Mouse (Mus musculus) forebrain, embryonic 10.5 days (tissue): ENCODE data around the gene Gse1. TPM values are rescaled to one million over a fixed set of nuclear protein-coding genes. Genes with fewer than 3 reads are reported as not detected.
"Not testable (repeated sequence)": the region's sequence is repeated elsewhere in the genome, so short reads cannot be mapped to it uniquely, and the experiment has no call there.

Source experiments
- DNase-seq: peaks from one replicate; pipeline ENCODE4 v3.0.0-alpha.2; 2017; ENCODE audit warnings: low spot score; ENCODE audit errors: extremely low spot score
- H3K27ac ChIP-seq: fragments of 300-500 bp; sonication (generic); 2 replicates; pipeline ENCODE4 v1.5.1; 2016; ENCODE audit warnings: mild to moderate bottlenecking
- H3K27me3 ChIP-seq: fragments of 300-500 bp; sonication (generic); 2 replicates; pipeline ENCODE4 v1.6.1; 2016; ENCODE audit warnings: mild to moderate bottlenecking; ENCODE audit not compliant: poor library complexity, severe bottlenecking
- H3K36me3 ChIP-seq: fragments of 300-500 bp; sonication (generic); replicated peaks from 2 replicates; pipeline ENCODE4 v1.6.1; 2016; ENCODE audit warnings: mild to moderate bottlenecking, moderate library complexity
- H3K4me1 ChIP-seq: fragments of 300-500 bp; sonication (generic); 2 replicates; pipeline ENCODE4 v1.6.1; 2016
- H3K4me3 ChIP-seq: fragments of 300-500 bp; sonication (generic); 2 replicates; pipeline ENCODE4 v1.5.1; 2016; ENCODE audit warnings: mild to moderate bottlenecking, moderate library complexity
- H3K9me3 ChIP-seq: fragments of 300-500 bp; sonication (generic); 2 replicates; pipeline ENCODE4 v1.6.1; 2016; ENCODE audit warnings: mild to moderate bottlenecking, moderate library complexity
- WGBS: fragments of 180-500 bp; shearing (Covaris S2); methylation state at CpG from one replicate; pipeline ENCODE4 v1.1.7; 2016; 5-methylcytosine and 5-hydroxymethylcytosine counted together
- polyA plus RNA-seq: library from polyadenylated mRNA; unstranded; fragments of >200 nt; fragmentation: Nextera tagmentation; extraction: Ambion mirVana; gene quantifications from 2 replicates; pipeline ENCODE4 v1.2.1, GENCODE M21; 2016

Gse1 gene
- polyA plus RNA-seq, 1 experiment from 2014 or later = 12.0 TPM

DNA sequence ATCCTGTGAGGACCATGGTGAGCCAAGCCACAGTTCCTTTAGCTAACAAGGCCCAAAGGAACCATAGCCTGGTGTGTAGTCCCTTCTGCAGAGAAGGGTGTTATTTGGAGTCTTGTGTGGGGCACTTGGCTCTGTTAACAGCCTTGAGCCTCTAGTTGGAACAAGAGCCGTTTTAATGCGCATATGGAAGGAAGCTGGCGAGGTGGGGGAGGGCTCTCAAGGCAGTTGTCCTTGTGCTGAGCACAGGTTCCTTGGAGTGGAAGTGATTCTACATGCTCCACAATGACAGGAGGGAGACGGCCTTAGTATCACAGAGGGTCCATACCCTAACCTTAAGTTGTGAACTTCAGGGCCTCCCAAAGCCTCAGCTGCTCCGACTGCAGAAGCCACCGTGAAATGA lies 129.2 kb downstream of the Gse1 start:
- Histone ChIP-seq H3K9me3 (no peaks in the 10 kb centered on the region), H3K36me3 (no peaks in the 10 kb centered on the region), H3K27ac (peak overlapping the region; percentile 32; the same call in 1 of the 2 replicates), H3K4me3 (no peak overlapping the region), H3K27me3 (peaks cover 21% of the 10 kb centered on the region), H3K4me1 (peaks cover 87% of the 10 kb centered on the region)
- DNase-seq = no peak
- WGBS = 88% methylated on average over 6 of the region's 6 CpGs

DNA sequence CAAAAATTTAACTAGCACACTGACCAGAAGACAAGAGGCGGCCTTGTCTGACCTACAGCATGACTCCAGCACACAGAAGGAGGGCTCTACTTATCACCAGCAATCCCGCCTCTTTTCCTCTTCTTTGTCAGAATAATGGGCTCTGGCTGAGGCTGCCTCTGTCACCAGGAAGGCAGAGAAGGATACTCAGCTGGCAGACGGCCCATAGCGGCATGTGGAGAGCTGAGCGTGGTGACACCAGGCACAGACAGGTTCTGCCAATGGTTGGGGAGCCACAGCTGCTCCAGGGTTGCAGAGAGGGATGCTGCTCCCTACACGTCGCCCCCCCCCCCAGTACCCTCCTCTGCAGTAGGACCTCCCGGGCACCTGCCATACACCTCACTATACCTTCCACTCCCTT lies 133.0 kb downstream of the Gse1 start:
- H3K36me3 ChIP-seq = no peaks in the 10 kb centered on the region
- 83% methylated on average over 8 of the region's 8 CpGs for WGBS
- DNase-seq = no peak
- peak overlapping the region; percentile 21; the same call in 1 of the 2 replicates for H3K27ac ChIP-seq
- no peak overlapping the region for H3K4me3 ChIP-seq
- peaks cover 5% of the 10 kb centered on the region; the same call in 1 of the 2 replicates for H3K27me3 ChIP-seq
- peaks cover 88% of the 10 kb centered on the region for H3K4me1 ChIP-seq
- H3K9me3 ChIP-seq = no peaks in the 10 kb centered on the region

GRCm38 (mm10) chr8:120363552-120364071 lies 135.4 kb downstream of the Gse1 start:
- H3K27me3 ChIP-seq = peaks cover 21% of the 10 kb centered on the region
- DNase-seq = no peak
- no peaks in the 10 kb centered on the region for H3K36me3 ChIP-seq
- 52% methylated on average over 10 of the region's 10 CpGs for WGBS
- peaks cover 88% of the 10 kb centered on the region for H3K4me1 ChIP-seq
- no peak overlapping the region for H3K4me3 ChIP-seq
- H3K27ac ChIP-seq = peak overlapping the region; percentile 74
- H3K9me3 ChIP-seq = no peaks in the 10 kb centered on the region

GRCm38 (mm10) chr8:120364093-120364725 lies 136.0 kb downstream of the Gse1 start:
- Histone ChIP-seq H3K9me3 (no peaks in the 10 kb centered on the region), H3K27ac (peak overlapping the region; percentile 74), H3K36me3 (no peaks in the 10 kb centered on the region), H3K4me1 (peaks cover 91% of the 10 kb centered on the region), H3K4me3 (no peak overlapping the region), H3K27me3 (peaks cover 21% of the 10 kb centered on the region)
- DNase-seq = no peak
- WGBS = 42% methylated on average over 7 of the region's 7 CpGs

GRCm38 (mm10) chr8:120366840-120367239 lies 138.6 kb downstream of the Gse1 start:
- no peaks in the 10 kb centered on the region for H3K36me3 ChIP-seq
- H3K9me3 ChIP-seq = no peaks in the 10 kb centered on the region
- peaks cover 26% of the 10 kb centered on the region for H3K27me3 ChIP-seq
- H3K27ac ChIP-seq = 0 out of 2 replicates have a peak overlapping the region, but pooled peaks have one; percentile 74
- H3K4me3 ChIP-seq = no peak overlapping the region
- no peak for DNase-seq
- H3K4me1 ChIP-seq = peaks cover 95% of the 10 kb centered on the region
- WGBS = 87% methylated on average over 6 of the region's 6 CpGs

GRCm38 (mm10) chr8:120368191-120368590 lies 139.9 kb downstream of the Gse1 start:
- 83% methylated on average over 1 of the region's 1 CpGs for WGBS
- not testable (repeated sequence) for H3K4me3 ChIP-seq, H3K9me3 ChIP-seq, DNase-seq, H3K36me3 ChIP-seq
- Histone ChIP-seq H3K4me1 (peaks cover 95% of the 10 kb centered on the region), H3K27ac (peak overlapping the region; percentile 83), H3K27me3 (peaks cover 39% of the 10 kb centered on the region)

- WGBS = 34% methylated on average over 11 of the region's 11 CpGs
- Histone ChIP-seq H3K4me1 (peaks cover 95% of the 10 kb centered on the region), H3K27ac (peak overlapping the region; percentile 83), H3K9me3 (no peaks in the 10 kb centered on the region), H3K36me3 (no peaks in the 10 kb centered on the region), H3K4me3 (peak overlapping the region; percentile 19), H3K27me3 (peaks cover 46% of the 10 kb centered on the region)
- DNase-seq = peak; percentile 59
These were observed 140.8 kb downstream of the Gse1 start for GRCm38 (mm10) chr8:120368814-120369649.

DNA sequence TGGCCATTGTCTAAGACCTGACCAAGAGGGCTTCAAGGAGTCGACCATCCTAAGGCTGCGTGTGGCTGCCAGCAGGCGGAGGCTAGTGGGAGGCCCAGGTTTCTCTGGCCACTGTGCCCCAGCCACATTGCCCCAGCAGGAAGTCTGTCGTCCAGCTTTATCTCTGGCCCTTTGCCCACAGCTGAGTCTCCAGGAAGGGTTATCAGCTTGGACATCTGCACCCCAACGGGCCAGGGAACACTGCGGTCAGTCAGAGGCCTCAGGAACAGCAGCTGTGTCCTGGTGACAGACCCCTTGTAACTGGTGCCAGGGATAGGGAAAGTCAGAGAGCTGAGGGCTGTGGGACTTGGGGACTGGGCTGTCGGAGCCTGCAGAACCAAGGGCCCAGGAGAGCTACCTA lies 141.7 kb downstream of the Gse1 start:
- Histone ChIP-seq H3K27me3 (peaks cover 46% of the 10 kb centered on the region), H3K9me3 (no peaks in the 10 kb centered on the region), H3K4me3 (no peak overlapping the region), H3K27ac (peak overlapping the region; percentile 83), H3K4me1 (peaks cover 95% of the 10 kb centered on the region), H3K36me3 (no peaks in the 10 kb centered on the region)
- 69% methylated on average over 7 of the region's 7 CpGs for WGBS
- no peak for DNase-seq

- no peaks in the 10 kb centered on the region for H3K9me3 ChIP-seq
- peak overlapping the region; percentile 83 for H3K27ac ChIP-seq
- H3K27me3 ChIP-seq = peaks cover 47% of the 10 kb centered on the region
- WGBS = 82% methylated on average over 4 of the region's 4 CpGs
- no peak overlapping the region for H3K4me3 ChIP-seq
- no peaks in the 10 kb centered on the region for H3K36me3 ChIP-seq
- H3K4me1 ChIP-seq = peaks cover 95% of the 10 kb centered on the region
- DNase-seq = no peak
These were observed 142.2 kb downstream of the Gse1 start for GRCm38 (mm10) chr8:120370461-120370860.

DNA sequence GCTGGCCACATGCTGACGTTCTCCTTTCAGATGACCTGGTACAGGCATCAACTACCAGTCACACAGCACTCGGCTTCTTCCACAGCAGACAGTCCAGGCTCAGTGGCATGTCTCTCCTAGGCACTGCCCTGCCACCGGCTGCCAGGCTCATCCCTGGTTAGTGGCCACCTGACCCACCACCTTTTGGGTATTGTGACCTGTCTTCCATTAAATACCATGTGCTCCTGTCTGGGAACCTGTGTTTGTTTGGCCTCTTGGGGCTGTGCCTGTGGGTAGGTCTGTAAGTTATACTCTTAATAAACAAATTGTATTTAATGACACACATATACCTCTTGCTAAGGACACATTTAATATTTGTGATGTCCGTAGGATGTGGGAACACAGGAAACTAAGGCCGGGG lies 142.9 kb downstream of the Gse1 start:
- Histone ChIP-seq H3K4me1 (peaks cover 95% of the 10 kb centered on the region), H3K9me3 (no peaks in the 10 kb centered on the region), H3K27ac (peak overlapping the region; percentile 73), H3K4me3 (no peak overlapping the region), H3K36me3 (no peaks in the 10 kb centered on the region), H3K27me3 (peaks cover 50% of the 10 kb centered on the region)
- 79% methylated on average over 5 of the region's 5 CpGs for WGBS
- DNase-seq = no peak

- Histone ChIP-seq H3K27me3 (peaks cover 50% of the 10 kb centered on the region), H3K27ac (peak overlapping the region; percentile 73), H3K9me3 (no peaks in the 10 kb centered on the region), H3K4me1 (peaks cover 96% of the 10 kb centered on the region), H3K36me3 (no peaks in the 10 kb centered on the region), H3K4me3 (no peak overlapping the region)
- no peak for DNase-seq
- 75% methylated on average over 8 of the region's 8 CpGs for WGBS
These were observed 143.6 kb downstream of the Gse1 start for GRCm38 (mm10) chr8:120371725-120372457.

DNA sequence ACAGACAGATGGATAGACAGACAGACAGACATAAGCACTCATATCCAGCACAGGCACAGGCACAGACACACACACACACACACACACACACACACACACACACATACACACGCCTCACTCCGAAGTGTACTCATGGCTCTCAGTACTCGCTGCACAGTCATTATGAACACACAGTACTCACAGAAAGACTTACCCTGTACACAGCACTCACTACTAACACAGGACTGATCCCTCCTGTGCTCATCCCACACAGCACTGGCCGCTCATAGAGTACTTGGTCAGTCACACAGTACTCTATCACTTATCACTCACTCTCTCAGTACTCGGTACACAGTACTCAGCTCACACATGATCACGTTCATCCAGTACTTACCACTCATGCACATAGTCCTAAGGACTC lies 144.4 kb downstream of the Gse1 start:
- DNase-seq = no peak
- Histone ChIP-seq H3K27ac (peak overlapping the region; percentile 73), H3K4me3 (no peak overlapping the region), H3K4me1 (peaks cover 96% of the 10 kb centered on the region), H3K27me3 (peaks cover 50% of the 10 kb centered on the region), H3K36me3 (no peaks in the 10 kb centered on the region), H3K9me3 (no peaks in the 10 kb centered on the region)
- 91% methylated on average over 6 of the region's 6 CpGs for WGBS
